Mouse (Mus musculus) neural tube, embryonic 15.5 days (tissue): ENCODE results near the gene Insl6. TPM values are rescaled to one million over a fixed set of nuclear protein-coding genes. Genes with fewer than 3 reads are reported as not detected.

ENCODE experiments used
- ATAC-seq: fragments of 200-750 bp; cut with Nextera tagmentation; 2 replicates; pipeline ENCODE4 v1.8.0; 2017; ENCODE audit warnings: mild to moderate bottlenecking, moderate TSS enrichment, moderate library complexity; ENCODE audit not compliant: low FRiP score
- H3K27ac ChIP-seq: fragments of 300-500 bp; sonication (generic); replicated peaks from 2 replicates; pipeline ENCODE4 v1.5.1; 2015; ENCODE audit warnings: mild to moderate bottlenecking, inconsistent platforms
- H3K27me3 ChIP-seq: fragments of 300-500 bp; sonication (generic); replicated peaks from 2 replicates; pipeline ENCODE4 v1.6.1; 2015; ENCODE audit warnings: inconsistent platforms
- H3K36me3 ChIP-seq: fragments of 300-500 bp; sonication (generic); 2 replicates; pipeline ENCODE4 v1.6.1; 2015; ENCODE audit warnings: inconsistent platforms
- H3K4me1 ChIP-seq: fragments of 300-500 bp; sonication (generic); 2 replicates; pipeline ENCODE4 v1.6.1; 2015; ENCODE audit warnings: inconsistent platforms
- H3K4me2 ChIP-seq: fragments of 300-500 bp; sonication (generic); 2 replicates; pipeline ENCODE4 v1.6.1; 2015; ENCODE audit warnings: inconsistent platforms, mild to moderate bottlenecking, moderate library complexity
- H3K4me3 ChIP-seq: fragments of 300-500 bp; sonication (generic); replicated peaks from 2 replicates; pipeline ENCODE4 v1.5.1; 2015; ENCODE audit warnings: mild to moderate bottlenecking, inconsistent platforms
- H3K9ac ChIP-seq: fragments of 300-500 bp; sonication (generic); replicated peaks from 2 replicates; pipeline ENCODE4 v1.6.1; 2015; ENCODE audit warnings: mild to moderate bottlenecking, inconsistent platforms
- H3K9me3 ChIP-seq: fragments of 300-500 bp; sonication (generic); replicated peaks from 2 replicates; pipeline ENCODE4 v1.6.1; 2016; ENCODE audit warnings: inconsistent platforms
- WGBS: fragments of 180-500 bp; shearing (Covaris S2); methylation state at CpG from one replicate; pipeline ENCODE4 v1.1.7; 2015; ENCODE audit warnings: mixed read lengths; 5-methylcytosine and 5-hydroxymethylcytosine counted together
- polyA plus RNA-seq: library from polyadenylated mRNA; unstranded; fragments of >200 nt; fragmentation: Nextera tagmentation; extraction: Ambion mirVana; gene quantifications from 2 replicates; pipeline ENCODE4 v1.2.1, GENCODE M21; 2015

The Insl6 gene
- polyA plus RNA-seq, 1 experiment from 2014 or later: 1.7 TPM

DNA sequence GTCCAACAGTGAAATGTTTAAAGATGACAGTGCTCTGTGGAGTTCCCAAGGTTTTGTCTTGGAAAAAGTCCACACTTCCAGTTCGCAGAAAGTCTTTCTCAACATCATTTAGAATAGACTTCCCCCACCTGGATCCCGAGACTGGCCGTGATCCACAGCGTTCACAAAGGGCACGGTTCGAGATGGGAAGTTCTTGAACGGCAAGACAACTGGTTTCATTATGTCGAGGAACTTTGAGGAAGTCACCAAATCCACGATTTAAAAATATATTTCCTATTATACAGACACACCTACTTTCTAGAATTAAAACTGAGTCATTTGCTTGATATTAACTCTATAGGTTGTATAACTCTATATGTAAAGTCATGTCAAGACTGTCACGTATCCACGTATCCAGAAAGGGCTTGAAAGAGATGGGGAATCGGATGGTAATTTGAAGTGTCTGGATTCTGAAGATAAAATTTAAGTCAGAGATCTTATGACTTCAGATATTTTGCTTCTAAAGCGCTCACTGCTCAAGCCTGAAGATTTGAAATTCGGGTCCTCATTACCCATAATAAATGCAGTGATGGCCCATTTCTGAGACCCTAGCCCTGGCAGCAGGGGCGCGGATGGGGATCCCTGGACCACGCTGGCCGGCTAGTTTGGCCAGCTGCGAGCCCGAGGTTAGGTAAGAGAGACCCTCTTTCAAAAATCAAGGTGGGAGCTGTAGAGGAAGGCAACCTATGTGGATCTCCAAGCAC lies 41.2 kb upstream of the Insl6 start:
- Histone ChIP-seq H3K27ac (no peak overlapping the region), H3K4me3 (peak overlapping the region; percentile 42), H3K36me3 (no peaks in the 10 kb centered on the region), H3K9me3 (no peaks in the 10 kb centered on the region), H3K4me1 (peaks cover 17% of the 10 kb centered on the region), H3K27me3 (no peaks in the 10 kb centered on the region), H3K9ac (0 out of 2 replicates have a peak overlapping the region, but pooled peaks have one; percentile 50), H3K4me2 (peak overlapping the region; percentile 90)
- WGBS: 62% methylated on average over 20 of the region's 20 CpGs
- ATAC-seq: no peak

- Histone ChIP-seq H3K9me3 (no peaks in the 10 kb centered on the region), H3K9ac (no peak overlapping the region), H3K27ac (no peak overlapping the region), H3K4me1 (peaks cover 30% of the 10 kb centered on the region), H3K4me3 (no peak overlapping the region), H3K27me3 (no peaks in the 10 kb centered on the region), H3K4me2 (no peak overlapping the region), H3K36me3 (no peaks in the 10 kb centered on the region)
- no peak for ATAC-seq
- 40% methylated on average over 3 of the region's 3 CpGs for WGBS
Observed at GRCm38 (mm10) chr19:29365105-29365504, 39.9 kb upstream of the Insl6 start.

DNA sequence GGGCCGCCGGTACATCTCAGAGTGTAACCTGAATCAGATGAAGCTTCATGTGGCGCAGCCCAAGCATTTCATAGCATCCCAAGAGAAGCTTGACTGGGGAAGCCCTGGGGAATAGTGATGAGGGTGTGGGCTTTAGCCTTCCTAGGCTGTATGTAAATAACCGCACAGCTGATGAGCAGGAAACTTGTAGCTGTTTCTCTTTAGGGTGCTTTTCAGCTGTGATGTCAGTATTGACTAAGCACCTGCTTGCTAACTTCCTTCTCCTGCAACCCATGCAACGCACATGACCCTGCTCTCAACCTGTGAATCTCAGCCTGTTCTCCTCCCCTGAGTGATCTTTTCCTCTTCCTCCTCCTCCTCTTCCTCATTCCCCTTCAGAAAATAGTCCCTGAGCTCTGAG lies 38.9 kb upstream of the Insl6 start:
- Histone ChIP-seq H3K4me3 (no peak overlapping the region), H3K9ac (no peak overlapping the region), H3K9me3 (no peaks in the 10 kb centered on the region), H3K27me3 (no peaks in the 10 kb centered on the region), H3K27ac (no peak overlapping the region), H3K4me2 (no peak overlapping the region), H3K36me3 (no peaks in the 10 kb centered on the region), H3K4me1 (peaks cover 33% of the 10 kb centered on the region)
- WGBS: 80% methylated on average over 5 of the region's 5 CpGs
- no peak for ATAC-seq

- no peak overlapping the region for H3K27ac ChIP-seq
- no peak for ATAC-seq
- H3K4me1 ChIP-seq: peaks cover 33% of the 10 kb centered on the region
- H3K27me3 ChIP-seq: no peaks in the 10 kb centered on the region
- WGBS: 94% methylated on average over 7 of the region's 7 CpGs
- no peak overlapping the region for H3K4me2 ChIP-seq
- H3K4me3 ChIP-seq: no peak overlapping the region
- H3K9ac ChIP-seq: no peak overlapping the region
- no peaks in the 10 kb centered on the region for H3K9me3 ChIP-seq
- peaks cover 5% of the 10 kb centered on the region; the same call in 1 of the 2 replicates for H3K36me3 ChIP-seq
Observed at GRCm38 (mm10) chr19:29363557-29363956, 38.4 kb upstream of the Insl6 start.

- peak overlapping the region; percentile 76 for H3K9ac ChIP-seq
- H3K4me1 ChIP-seq: peaks cover 29% of the 10 kb centered on the region
- peak overlapping the region; percentile 68 for H3K27ac ChIP-seq
- 49% methylated on average over 13 of the region's 13 CpGs for WGBS
- peak overlapping the region; percentile 64 for H3K4me2 ChIP-seq
- peak overlapping the region; percentile 75 for H3K4me3 ChIP-seq
- H3K9me3 ChIP-seq: no peaks in the 10 kb centered on the region
- peak; percentile 42 for ATAC-seq
- H3K36me3 ChIP-seq: peaks cover 12% of the 10 kb centered on the region
- H3K27me3 ChIP-seq: no peaks in the 10 kb centered on the region
Observed at GRCm38 (mm10) chr19:29362173-29362930, 37.2 kb upstream of the Insl6 start.

- Histone ChIP-seq H3K9me3 (no peaks in the 10 kb centered on the region), H3K36me3 (peaks cover 16% of the 10 kb centered on the region), H3K9ac (peak overlapping the region; percentile 76), H3K4me1 (peaks cover 24% of the 10 kb centered on the region), H3K27ac (peak overlapping the region; percentile 84), H3K4me2 (peak overlapping the region; percentile 64), H3K4me3 (peak overlapping the region; percentile 75), H3K27me3 (no peaks in the 10 kb centered on the region)
- peak; percentile 100 for ATAC-seq
- WGBS: 2% methylated on average over 33 of the region's 33 CpGs
Observed at GRCm38 (mm10) chr19:29361468-29362130, 36.4 kb upstream of the Insl6 start.

GRCm38 (mm10) chr19:29360251-29360650 lies 35.1 kb upstream of the Insl6 start:
- H3K4me2 ChIP-seq: peak overlapping the region; percentile 64; the same call in 1 of the 2 replicates
- ATAC-seq: no peak
- peaks cover 16% of the 10 kb centered on the region for H3K36me3 ChIP-seq
- no peaks in the 10 kb centered on the region for H3K9me3 ChIP-seq
- no peak overlapping the region for H3K27ac ChIP-seq
- WGBS: 87% methylated on average over 5 of the region's 5 CpGs
- no peaks in the 10 kb centered on the region for H3K27me3 ChIP-seq
- no peak overlapping the region for H3K4me3 ChIP-seq
- no peak overlapping the region for H3K9ac ChIP-seq
- peaks cover 30% of the 10 kb centered on the region for H3K4me1 ChIP-seq

GRCm38 (mm10) chr19:29356281-29356680 lies 31.1 kb upstream of the Insl6 start:
- H3K36me3 ChIP-seq: peaks cover 16% of the 10 kb centered on the region
- no peak for ATAC-seq
- H3K27ac ChIP-seq: no peak overlapping the region

DNA sequence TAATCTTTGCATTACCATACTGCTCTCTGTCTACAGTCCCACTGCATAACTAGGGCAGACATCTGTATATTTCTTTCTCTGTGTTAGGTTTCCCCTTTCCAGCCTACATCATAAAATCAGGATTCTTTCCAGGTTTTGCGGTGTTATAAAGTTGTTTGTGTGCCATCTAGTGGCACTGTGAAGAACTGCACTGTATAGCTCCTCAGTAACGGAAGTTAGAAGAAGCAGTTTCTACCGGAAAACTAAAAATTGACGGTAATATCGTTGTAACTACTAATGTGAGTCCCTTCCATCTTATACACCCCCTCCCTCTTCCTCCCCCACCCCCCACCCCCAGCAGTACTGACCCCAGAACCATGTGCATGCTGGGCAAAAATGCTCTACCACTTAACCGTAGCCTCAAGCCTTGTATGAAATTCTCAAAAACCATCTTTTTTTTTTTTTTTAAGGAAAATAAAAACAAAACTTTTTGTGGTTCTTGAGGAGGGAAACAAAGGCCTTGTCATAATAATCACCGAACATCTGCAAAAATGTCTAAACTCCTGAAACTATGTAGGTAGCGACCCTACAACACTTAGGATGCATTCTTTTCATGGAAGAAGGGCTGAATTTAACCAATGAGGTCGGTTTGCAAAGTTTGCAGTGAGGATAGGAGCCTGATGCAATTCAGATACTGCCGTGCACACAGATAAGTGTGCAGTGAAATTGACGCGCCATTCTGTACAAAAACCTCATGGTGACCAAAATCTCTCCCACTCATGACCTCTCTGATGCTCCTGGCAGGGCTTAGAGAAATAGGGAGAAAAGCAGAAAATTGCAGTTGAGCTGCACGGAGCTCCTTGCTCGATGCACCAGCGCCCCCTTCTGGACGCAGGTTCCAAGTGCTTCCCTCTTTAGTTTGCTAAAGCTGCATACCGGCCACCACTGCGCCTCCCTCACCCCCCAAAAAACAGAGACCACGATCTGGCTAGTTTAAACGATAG lies 30.0 kb upstream of the Insl6 start:
- peak overlapping the region; percentile 56 for H3K4me2 ChIP-seq
- H3K4me3 ChIP-seq: peak overlapping the region; percentile 29
- peaks cover 20% of the 10 kb centered on the region for H3K36me3 ChIP-seq
- 7% methylated on average over 20 of the region's 20 CpGs for WGBS
- peak overlapping the region; percentile 23; the same call in 1 of the 2 replicates for H3K27ac ChIP-seq
- no peaks in the 10 kb centered on the region for H3K9me3 ChIP-seq
- no peak overlapping the region; the same call in 1 of the 2 replicates for H3K9ac ChIP-seq
- peak; percentile 73 for ATAC-seq
- no peaks in the 10 kb centered on the region for H3K27me3 ChIP-seq
- peaks cover 17% of the 10 kb centered on the region for H3K4me1 ChIP-seq

More at GRCm38 (mm10) chr19:29356281-29356680, 31.1 kb upstream of the Insl6 start:
- Histone ChIP-seq H3K4me3 (no peak overlapping the region), H3K9ac (no peak overlapping the region), H3K9me3 (no peaks in the 10 kb centered on the region), H3K4me1 (peaks cover 27% of the 10 kb centered on the region), H3K27me3 (no peaks in the 10 kb centered on the region), H3K4me2 (no peak overlapping the region)
- WGBS: 91% methylated on average over 11 of the region's 11 CpGs

- Histone ChIP-seq H3K27me3 (no peaks in the 10 kb centered on the region), H3K4me3 (no peak overlapping the region), H3K36me3 (peaks cover 9% of the 10 kb centered on the region; the same call in 1 of the 2 replicates), H3K9ac (no peak overlapping the region), H3K9me3 (no peaks in the 10 kb centered on the region), H3K4me1 (peaks cover 13% of the 10 kb centered on the region), H3K27ac (no peak overlapping the region), H3K4me2 (no peak overlapping the region)
- ATAC-seq: no peak
- WGBS: 10% methylated on average over 5 of the region's 5 CpGs
Observed at GRCm38 (mm10) chr19:29350991-29351390, 25.8 kb upstream of the Insl6 start.
